Mouse (Mus musculus) megakaryocyte, embryonic 14.5 days (primary cell): ENCODE data around the gene Mast4.

ENCODE experiments used
- FLI1 ChIP-seq: IDR thresholded peaks from 2 replicates; pipeline ENCODE4 v1.6.1; 2012; ENCODE audit warnings: low read length, inconsistent platforms, mixed read lengths
- GATA1 ChIP-seq: IDR thresholded peaks from 3 replicates; pipeline ENCODE4 v1.6.1; 2012; ENCODE audit warnings: mixed read lengths, low read length, inconsistent platforms, borderline replicate concordance

- TF ChIP-seq FLI1, result no peak
- no peak for TF ChIP-seq GATA1
Measured at GRCm38 (mm10) chr13:102919741-102920140, 414.6 kb downstream of the Mast4 start.
